Mouse (Mus musculus): ENCODE results near the gene Dlat. TPM values are rescaled to one million over a fixed set of nuclear protein-coding genes. Genes with fewer than 3 reads are reported as not detected.

The Dlat gene
- total RNA-seq, 2 experiments from 2014 or later = 121 to 129 TPM

DNA sequence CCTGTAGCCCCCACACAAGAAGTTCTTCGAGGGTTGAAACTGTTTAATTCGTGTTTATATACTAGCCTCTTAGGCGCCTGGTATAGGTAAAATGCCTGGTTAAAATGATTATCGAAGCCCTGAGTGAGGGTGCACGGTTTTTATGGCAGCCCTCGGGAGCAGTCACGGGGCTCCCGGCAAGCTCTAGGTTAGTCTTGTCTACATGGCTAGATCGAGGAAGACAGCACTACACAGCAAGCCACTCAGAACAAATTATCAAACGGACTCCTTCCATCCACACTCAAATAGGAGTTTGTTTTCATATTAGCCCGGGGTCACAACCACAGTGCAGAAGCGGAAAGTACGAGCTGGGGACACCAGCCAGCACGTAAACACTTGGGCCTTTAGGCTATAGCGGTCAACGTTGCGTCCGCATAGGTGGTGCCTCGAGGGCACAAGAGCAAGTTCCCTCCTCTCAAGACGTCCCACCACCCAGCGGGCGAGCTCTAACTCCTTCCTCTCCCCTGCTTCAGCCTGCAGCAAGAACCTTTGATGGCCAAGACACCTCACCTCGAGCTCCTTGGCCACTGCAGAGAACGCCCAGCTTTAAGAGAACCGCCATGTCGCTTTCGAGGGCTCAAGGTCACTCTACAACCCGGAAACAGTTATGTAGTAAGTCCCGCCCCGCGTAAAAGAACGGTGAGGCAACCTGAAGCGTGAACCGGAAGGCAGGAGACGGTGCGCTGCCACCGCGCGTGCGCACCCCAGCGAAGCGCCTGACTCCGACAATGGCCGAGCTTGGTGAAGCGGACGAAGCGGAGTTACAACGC is 56.2 kb downstream of the Dlat start, which contains the start of the genes Sdhd and Timm8b:
Sdhd (minus strand) TSS at position 624 of the 809 bp plus-strand sequence.
Timm8b (plus strand) TSS at position 722 of the 809 bp plus-strand sequence.
- peak; percentile 94 to 96 for DNase-seq (ENCODE audit: extremely low spot score in 1 of 2, low spot score in 2 of 2)
- intact Hi-C loops (cut with DNase I) = no loop called here

DNA sequence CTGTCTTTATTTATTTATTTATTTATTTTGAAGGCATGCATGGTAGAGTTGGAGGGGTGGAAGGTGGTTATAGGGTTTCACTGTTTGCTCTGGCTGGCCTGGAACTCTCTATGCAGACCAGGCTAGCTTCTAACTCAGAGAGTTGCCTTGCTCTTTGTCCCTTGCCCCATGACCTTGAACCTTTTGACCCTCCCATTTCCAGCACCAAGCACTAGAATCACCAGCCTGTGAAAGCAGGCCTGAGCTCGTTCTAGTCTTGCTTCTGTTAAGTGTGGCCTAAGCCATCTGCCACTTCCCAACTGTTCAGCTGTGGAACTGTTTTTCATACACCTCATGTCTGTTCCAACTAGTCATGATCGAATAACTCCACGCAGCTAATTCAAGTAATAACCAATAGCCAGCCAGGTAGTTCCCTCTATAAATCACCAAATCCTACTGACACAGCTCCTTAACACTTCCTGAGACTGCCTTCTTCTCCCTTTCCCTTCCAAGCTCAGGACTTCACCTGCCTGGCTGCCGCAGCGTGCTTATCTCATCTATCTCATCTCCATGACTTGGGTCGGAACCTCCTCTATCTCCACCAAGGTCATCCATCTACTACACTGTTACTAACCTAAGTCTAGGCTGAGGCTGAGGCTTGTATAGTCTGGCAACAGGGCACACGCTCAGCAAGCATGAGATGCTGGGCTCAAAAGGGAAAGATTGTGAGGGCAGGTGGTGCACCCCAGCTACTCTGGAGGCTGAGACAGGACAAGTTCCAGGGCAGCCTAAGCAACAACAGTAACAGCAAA is 57.3 kb downstream of the Dlat start:
- intact Hi-C loops (cut with DNase I) = no loop called here
- DNase-seq (ENCODE audit: extremely low spot score in 1 of 2, low spot score in 2 of 2) = no peak

- no peak for DNase-seq (ENCODE audit: extremely low spot score in 1 of 2, low spot score in 2 of 2)
- intact Hi-C loops (cut with DNase I) = no loop called here
These were observed 58.0 kb downstream of the Dlat start for GRCm38 (mm10) chr9:50601536-50601935.

DNA sequence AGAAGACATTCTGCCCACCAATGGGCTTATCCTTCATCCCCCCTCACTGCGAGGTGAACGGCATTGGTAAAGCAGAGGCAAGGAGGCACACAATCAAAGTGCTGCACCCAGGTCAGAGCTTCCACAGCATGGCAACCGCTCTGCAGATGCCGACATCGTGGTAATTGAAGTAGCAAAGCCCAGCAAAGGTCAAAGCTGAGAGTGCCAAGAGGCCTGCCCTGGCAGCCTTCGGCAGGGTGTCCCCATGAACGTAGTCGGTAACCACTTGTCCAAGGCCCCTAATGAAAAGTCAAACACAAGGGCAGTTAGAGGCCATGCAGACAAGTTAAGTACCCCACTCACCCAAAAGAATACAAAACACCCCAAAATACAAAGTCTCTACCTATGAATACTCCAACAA is 62.6 kb downstream of the Dlat start:
- intact Hi-C loops (cut with DNase I) = no loop called here
- DNase-seq (ENCODE audit: extremely low spot score in 1 of 2, low spot score in 2 of 2) = no peak

DNA sequence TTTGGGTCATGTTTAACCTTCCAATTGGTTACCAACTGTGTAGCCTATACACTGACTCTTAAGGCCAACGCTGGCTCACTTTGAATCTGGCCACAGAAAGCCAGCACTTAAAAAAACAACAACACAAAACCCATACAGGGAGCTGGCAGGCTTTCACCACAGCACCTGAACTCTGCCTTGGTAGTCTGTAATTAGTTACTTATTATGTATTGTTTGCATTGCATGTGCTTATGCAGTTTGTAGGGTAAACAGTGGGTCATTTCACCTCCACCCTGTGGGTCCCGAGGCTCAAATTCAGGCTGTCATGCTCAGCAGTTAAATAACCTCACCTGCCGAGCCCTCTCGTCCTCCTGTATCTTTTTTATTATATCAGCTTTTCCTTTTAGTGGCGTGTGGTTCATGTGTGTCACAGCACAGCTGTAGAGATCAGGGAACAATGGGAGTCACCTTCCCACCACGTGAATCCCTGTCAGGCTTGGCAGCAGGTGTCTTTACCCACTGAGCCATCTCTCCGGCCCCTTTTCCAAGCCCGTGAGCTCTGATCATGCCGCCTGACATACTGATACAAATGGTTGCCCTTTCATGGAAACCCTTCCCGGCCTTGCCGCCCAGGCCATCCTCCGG is 64.7 kb downstream of the Dlat start:
- intact Hi-C loops (cut with DNase I) = no loop called here
- DNase-seq (ENCODE audit: extremely low spot score in 1 of 2, low spot score in 2 of 2) = no peak

DNA sequence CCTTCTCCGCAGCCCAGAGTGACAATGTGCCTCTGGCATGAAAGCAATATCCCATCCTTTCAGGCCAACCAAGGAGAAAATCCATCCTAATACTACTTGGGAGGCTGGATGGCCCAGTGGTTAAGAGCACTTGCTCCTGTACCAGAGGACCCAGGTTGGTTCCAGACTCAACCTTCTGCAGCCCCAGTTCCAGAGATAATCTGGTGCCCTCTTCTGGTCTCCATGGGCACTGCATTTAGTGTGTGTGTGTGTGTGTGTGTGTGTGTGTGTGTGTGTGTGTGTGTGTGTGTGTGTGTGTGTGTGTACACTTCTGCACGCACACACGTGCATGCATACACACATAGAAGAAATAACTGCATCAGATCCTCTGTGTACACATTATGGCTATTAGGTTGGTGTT is 66.0 kb downstream of the Dlat start:
- DNase-seq (ENCODE audit: extremely low spot score in 1 of 2, low spot score in 2 of 2) = peak in 1 of 2 experiments; percentile 51

GRCm38 (mm10) chr9:50592955-50593354 is 66.6 kb downstream of the Dlat start:
- intact Hi-C loops (cut with DNase I) = no loop called here
- no peak for DNase-seq (ENCODE audit: extremely low spot score in 1 of 2, low spot score in 2 of 2)

More for the DNA sequence above, 66.0 kb downstream of the Dlat start:
- intact Hi-C loops (cut with DNase I) = no loop called here

DNA sequence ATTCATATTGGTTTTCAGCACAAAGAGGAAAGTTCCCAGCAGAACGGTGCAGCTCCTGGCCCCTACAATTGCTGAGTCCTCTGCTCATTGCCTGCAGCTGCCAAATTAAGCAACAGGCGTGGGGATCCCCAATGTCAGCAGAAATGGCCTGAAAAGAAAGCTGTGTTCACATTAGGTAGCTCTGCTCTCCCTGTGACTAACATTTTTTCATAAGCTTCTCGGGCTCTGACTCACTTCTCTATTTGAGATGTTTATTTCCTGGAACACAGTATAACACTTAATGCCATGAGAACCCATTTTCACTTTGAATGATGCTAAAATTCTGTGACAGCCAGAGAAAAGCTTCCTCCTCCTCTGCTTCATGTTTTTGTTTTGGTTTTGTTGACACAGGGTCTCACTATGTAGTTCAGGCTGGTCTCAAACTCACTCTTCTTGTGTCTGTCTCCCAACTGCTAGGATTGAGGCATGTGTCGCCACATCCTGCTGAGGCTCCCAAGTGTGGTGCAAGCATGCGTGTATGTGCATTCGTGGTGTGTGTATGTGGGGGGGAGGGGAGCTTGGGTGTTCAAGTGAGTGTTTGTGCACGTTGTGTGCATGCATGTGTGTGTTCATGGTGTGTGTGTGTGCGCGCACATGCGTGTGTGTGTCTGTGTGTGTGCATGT is 68.6 kb downstream of the Dlat start:
- intact Hi-C loops (cut with DNase I) = no loop called here

GRCm38 (mm10) chr9:50586955-50587354 is 72.6 kb downstream of the Dlat start:
- intact Hi-C loops (cut with DNase I) = no loop called here
- DNase-seq (ENCODE audit: extremely low spot score in 1 of 2, low spot score in 2 of 2) = no peak

More for the DNA sequence above, 68.6 kb downstream of the Dlat start:
- no peak for DNase-seq (ENCODE audit: extremely low spot score in 1 of 2, low spot score in 2 of 2)

GRCm38 (mm10) chr9:50585145-50585818 is 74.3 kb downstream of the Dlat start:
- intact Hi-C loops (cut with DNase I) = no loop called here
- no peak for DNase-seq (ENCODE audit: extremely low spot score in 1 of 2, low spot score in 2 of 2)

Other genes starting within 250 kb of the Dlat start
- not detected for gene Plet1, start 165.3 kb downstream of the Dlat start, total RNA-seq (2021)
- gene Pts, start 131.1 kb downstream of the Dlat start, total RNA-seq (2021) = 10 to 100 TPM; 46.7 to 48.0 TPM
- 10 to 100 TPM; 18.5 to 19.1 TPM for gene Il18, start 105.0 kb downstream of the Dlat start, total RNA-seq (2021)
- 1 to 10 TPM; 1.6 to 1.8 TPM for gene Bco2, start 104.6 kb downstream of the Dlat start, total RNA-seq (2021)
- not detected for gene Tex12, start 98.5 kb downstream of the Dlat start, total RNA-seq (2021)
- 100 to 1,000 TPM; 145 to 154 TPM for gene Sdhd, start 56.0 kb downstream of the Dlat start, total RNA-seq (2021)
- 100 to 1,000 TPM; 215 to 230 TPM for gene Timm8b, start 55.9 kb downstream of the Dlat start, total RNA-seq (2021)
- 1 to 10 TPM; 1.4 to 2.1 TPM for gene Pih1d2, start 42.5 kb downstream of the Dlat start, total RNA-seq (2021)
- gene Nkapd1, start 42.3 kb downstream of the Dlat start, total RNA-seq (2021) = 10 to 100 TPM; 28.9 to 30.3 TPM
- gene Dixdc1, start 79.7 kb upstream of the Dlat start, total RNA-seq (2021) = 10 to 100 TPM; 75.0 to 76.6 TPM
- gene 2310030G06Rik, start 86.8 kb upstream of the Dlat start, total RNA-seq (2021) = 1 to 10 TPM; 2.0 to 2.7 TPM
- gene Cryab, start 91.5 kb upstream of the Dlat start, total RNA-seq (2021) = 10 to 100 TPM; 67.6 to 87.4 TPM
- gene Hspb2, start 92.6 kb upstream of the Dlat start, total RNA-seq (2021) = 1 to 10 TPM; 1.7 to 2.2 TPM
- 1 to 10 TPM; 5.5 to 6.6 TPM for gene Fdxacb1, start 108.5 kb upstream of the Dlat start, total RNA-seq (2021)
- gene Alg9, start 115.2 kb upstream of the Dlat start, total RNA-seq (2021) = 10 to 100 TPM; 36.2 to 38.7 TPM
- 10 to 100 TPM; 27.0 to 28.7 TPM for gene 1110032A03Rik, start 115.7 kb upstream of the Dlat start, total RNA-seq (2021)
- 10 to 100 TPM; 21.1 to 23.2 TPM for gene Ppp2r1b, start 185.5 kb upstream of the Dlat start, total RNA-seq (2021)

Data from left cerebral cortex, postnatal 10 days (tissue).